Mouse (Mus musculus) limb, embryonic 12.5 days (tissue): Measurements from ENCODE around the gene Cryga. TPM values are rescaled to one million over a fixed set of nuclear protein-coding genes. Genes with fewer than 3 reads are reported as not detected.

Experiments
- ATAC-seq: fragments of 200-750 bp; cut with Nextera tagmentation; 2 replicates; pipeline ENCODE4 v1.8.0; 2017; ENCODE audit warnings: low read depth, moderate TSS enrichment; ENCODE audit not compliant: insufficient number of reproducible peaks, insufficient read depth, low FRiP score, low TSS enrichment
- H3K27ac ChIP-seq: fragments of 300-500 bp; sonication (generic); 2 replicates; pipeline ENCODE4 v1.5.1; 2016; ENCODE audit warnings: mild to moderate bottlenecking, moderate library complexity
- H3K27me3 ChIP-seq: fragments of 300-500 bp; sonication (generic); 2 replicates; pipeline ENCODE4 v1.6.1; 2016; ENCODE audit warnings: mild to moderate bottlenecking, moderate library complexity
- H3K36me3 ChIP-seq: fragments of 300-500 bp; sonication (generic); 2 replicates; pipeline ENCODE4 v1.6.1; 2016; ENCODE audit warnings: mild to moderate bottlenecking, moderate library complexity
- H3K4me1 ChIP-seq: fragments of 300-500 bp; sonication (generic); replicated peaks from 2 replicates; pipeline ENCODE4 v1.6.1; 2016
- H3K4me2 ChIP-seq: fragments of 300-500 bp; sonication (generic); 2 replicates; pipeline ENCODE4 v1.6.1; 2016; ENCODE audit warnings: mild to moderate bottlenecking, moderate library complexity
- H3K4me3 ChIP-seq: fragments of 300-500 bp; sonication (generic); replicated peaks from 2 replicates; pipeline ENCODE4 v1.5.1; 2016; ENCODE audit warnings: mild to moderate bottlenecking
- H3K9ac ChIP-seq: fragments of 300-500 bp; sonication (generic); replicated peaks from 2 replicates; pipeline ENCODE4 v1.6.1; 2016; ENCODE audit warnings: mild to moderate bottlenecking, moderate library complexity
- H3K9me3 ChIP-seq: fragments of 300-500 bp; sonication (generic); 2 replicates; pipeline ENCODE4 v1.6.1; 2016; ENCODE audit warnings: mild to moderate bottlenecking, moderate library complexity
- WGBS: fragments of 180-500 bp; shearing (Covaris S2); methylation state at CpG from one replicate; pipeline ENCODE4 v1.1.7; 2016; 5-methylcytosine and 5-hydroxymethylcytosine counted together
- polyA plus RNA-seq: library from polyadenylated mRNA; unstranded; fragments of >200 nt; fragmentation: Nextera tagmentation; extraction: Ambion mirVana; gene quantifications from 2 replicates; pipeline ENCODE4 v1.2.1, GENCODE M21; 2016

The Cryga gene
- polyA plus RNA-seq = not detected in 2 replicates

GRCm38 (mm10) chr1:65103273-65103672 is at the start of gene Cryga:
Cryga (minus strand) TSS chr1:65103373.
- no peak for ATAC-seq
- Histone ChIP-seq H3K9ac (no peak within 1 kb of the TSS), H3K4me1 (no peaks in the 10 kb centered on the region), H3K4me3 (no peak within 1 kb of the TSS), H3K4me2 (no peak within 1 kb of the TSS), H3K36me3 (no peaks in the 10 kb centered on the region), H3K27me3 (no peaks in the 10 kb centered on the region), H3K9me3 (no peaks in the 10 kb centered on the region), H3K27ac (no peak within 1 kb of the TSS)
- 92% methylated on average over 11 of the region's 11 CpGs for WGBS

GRCm38 (mm10) chr1:65147971-65148370 is 44.8 kb upstream of the Cryga start:
- Histone ChIP-seq H3K4me1 (no peaks in the 10 kb centered on the region), H3K27ac (no peak overlapping the region), H3K9me3 (no peaks in the 10 kb centered on the region), H3K27me3 (no peaks in the 10 kb centered on the region), H3K4me3 (no peak overlapping the region), H3K9ac (no peak overlapping the region), H3K4me2 (no peak overlapping the region), H3K36me3 (no peaks in the 10 kb centered on the region)
- 82% methylated on average over 3 of the region's 3 CpGs for WGBS
- ATAC-seq = no peak

- ATAC-seq = no peak
- H3K27ac ChIP-seq = no peak overlapping the region
- no peaks in the 10 kb centered on the region for H3K9me3 ChIP-seq
- H3K9ac ChIP-seq = no peak overlapping the region
- H3K4me1 ChIP-seq = no peaks in the 10 kb centered on the region
- no peak overlapping the region for H3K4me3 ChIP-seq
- no peaks in the 10 kb centered on the region for H3K27me3 ChIP-seq
- no peaks in the 10 kb centered on the region for H3K36me3 ChIP-seq
- 93% methylated on average over 5 of the region's 5 CpGs for WGBS
- no peak overlapping the region for H3K4me2 ChIP-seq
Measured at GRCm38 (mm10) chr1:65147326-65147725, 44.2 kb upstream of the Cryga start.

- Histone ChIP-seq H3K9me3 (no peaks in the 10 kb centered on the region), H3K4me2 (no peak overlapping the region), H3K27me3 (no peaks in the 10 kb centered on the region), H3K4me3 (no peak overlapping the region), H3K4me1 (no peaks in the 10 kb centered on the region), H3K36me3 (no peaks in the 10 kb centered on the region), H3K27ac (no peak overlapping the region), H3K9ac (no peak overlapping the region)
- no peak for ATAC-seq
- 57% methylated on average over 2 of the region's 2 CpGs for WGBS
Measured at GRCm38 (mm10) chr1:65146601-65147000, 43.4 kb upstream of the Cryga start.

GRCm38 (mm10) chr1:65144783-65145182 is 41.6 kb upstream of the Cryga start:
- Histone ChIP-seq H3K9ac (no peak overlapping the region), H3K9me3 (no peaks in the 10 kb centered on the region), H3K4me3 (no peak overlapping the region), H3K27me3 (no peaks in the 10 kb centered on the region), H3K4me2 (no peak overlapping the region), H3K36me3 (no peaks in the 10 kb centered on the region), H3K4me1 (no peaks in the 10 kb centered on the region), H3K27ac (no peak overlapping the region)
- WGBS = 79% methylated on average over 2 of the region's 2 CpGs
- no peak for ATAC-seq

- Histone ChIP-seq H3K27me3 (no peaks in the 10 kb centered on the region), H3K4me3 (no peak overlapping the region), H3K9me3 (no peaks in the 10 kb centered on the region), H3K4me2 (no peak overlapping the region), H3K36me3 (no peaks in the 10 kb centered on the region), H3K4me1 (no peaks in the 10 kb centered on the region), H3K9ac (no peak overlapping the region), H3K27ac (no peak overlapping the region)
- 85% methylated on average over 6 of the region's 6 CpGs for WGBS
- no peak for ATAC-seq
Measured at GRCm38 (mm10) chr1:65137560-65137959, 34.4 kb upstream of the Cryga start.

- no peaks in the 10 kb centered on the region for H3K36me3 ChIP-seq
- H3K4me2 ChIP-seq = no peak overlapping the region
- H3K9ac ChIP-seq = no peak overlapping the region
- no peak for ATAC-seq
- H3K27ac ChIP-seq = no peak overlapping the region
- WGBS = 91% methylated on average over 1 of the region's 1 CpGs
- no peaks in the 10 kb centered on the region for H3K27me3 ChIP-seq
- no peaks in the 10 kb centered on the region for H3K9me3 ChIP-seq
- no peaks in the 10 kb centered on the region for H3K4me1 ChIP-seq
- H3K4me3 ChIP-seq = no peak overlapping the region
Measured at GRCm38 (mm10) chr1:65132833-65133232, 29.7 kb upstream of the Cryga start.

- Histone ChIP-seq H3K4me2 (no peak overlapping the region), H3K36me3 (no peaks in the 10 kb centered on the region), H3K27ac (no peak overlapping the region), H3K9me3 (no peaks in the 10 kb centered on the region), H3K9ac (no peak overlapping the region), H3K4me1 (no peaks in the 10 kb centered on the region), H3K4me3 (no peak overlapping the region), H3K27me3 (no peaks in the 10 kb centered on the region)
- 92% methylated on average over 1 of the region's 1 CpGs for WGBS
- ATAC-seq = no peak
Measured at GRCm38 (mm10) chr1:65131671-65132070, 28.5 kb upstream of the Cryga start.

GRCm38 (mm10) chr1:65130226-65130625 is 27.1 kb upstream of the Cryga start:
- Histone ChIP-seq H3K27me3 (no peaks in the 10 kb centered on the region), H3K4me1 (no peaks in the 10 kb centered on the region), H3K4me3 (no peak overlapping the region), H3K36me3 (no peaks in the 10 kb centered on the region), H3K27ac (no peak overlapping the region), H3K4me2 (no peak overlapping the region), H3K9ac (no peak overlapping the region), H3K9me3 (no peaks in the 10 kb centered on the region)
- no peak for ATAC-seq
- WGBS = 76% methylated on average over 3 of the region's 3 CpGs

GRCm38 (mm10) chr1:65129634-65130180 is 26.5 kb upstream of the Cryga start:
- ATAC-seq = no peak
- Histone ChIP-seq H3K36me3 (no peaks in the 10 kb centered on the region), H3K9ac (no peak overlapping the region), H3K27me3 (no peaks in the 10 kb centered on the region), H3K4me2 (no peak overlapping the region), H3K4me1 (no peaks in the 10 kb centered on the region), H3K4me3 (no peak overlapping the region), H3K27ac (no peak overlapping the region), H3K9me3 (no peaks in the 10 kb centered on the region)
- WGBS = 78% methylated on average over 3 of the region's 3 CpGs

GRCm38 (mm10) chr1:65122574-65123372 is 19.6 kb upstream of the Cryga start, which contains the start of gene D630023F18Rik:
D630023F18Rik (minus strand) TSS chr1:65123214.
- H3K4me2 ChIP-seq = peak within 1 kb of the TSS; percentile 40
- no peak within 1 kb of the TSS for H3K9ac ChIP-seq
- no peaks in the 10 kb centered on the region for H3K36me3 ChIP-seq
- 20% methylated on average over 9 of the region's 9 CpGs for WGBS
- ATAC-seq = no peak
- no peaks in the 10 kb centered on the region; the same call in 1 of the 2 replicates for H3K4me1 ChIP-seq
- H3K27ac ChIP-seq = no peak within 1 kb of the TSS
- peak within 1 kb of the TSS; percentile 10 for H3K4me3 ChIP-seq
- H3K9me3 ChIP-seq = no peaks in the 10 kb centered on the region
- no peaks in the 10 kb centered on the region for H3K27me3 ChIP-seq
